Mouse (Mus musculus) spleen, adult 2 months (tissue): ENCODE measurements around the gene H2-Ab1.

Source experiments
- CTCF ChIP-seq: fragments of 200-500 bp; IDR thresholded peaks from 2 replicates; pipeline ENCODE4 v1.5.1; 2011; ENCODE audit warnings: mild to moderate bottlenecking, inconsistent platforms; ENCODE audit not compliant: insufficient read depth, insufficient read length, insufficient replicate concordance; ENCODE audit errors: extremely low read depth
- POLR2A ChIP-seq: fragments of 200-500 bp; IDR thresholded peaks from 2 replicates; pipeline ENCODE4 v1.6.1; 2011; ENCODE audit warnings: low read depth, low read length, inconsistent platforms

DNA sequence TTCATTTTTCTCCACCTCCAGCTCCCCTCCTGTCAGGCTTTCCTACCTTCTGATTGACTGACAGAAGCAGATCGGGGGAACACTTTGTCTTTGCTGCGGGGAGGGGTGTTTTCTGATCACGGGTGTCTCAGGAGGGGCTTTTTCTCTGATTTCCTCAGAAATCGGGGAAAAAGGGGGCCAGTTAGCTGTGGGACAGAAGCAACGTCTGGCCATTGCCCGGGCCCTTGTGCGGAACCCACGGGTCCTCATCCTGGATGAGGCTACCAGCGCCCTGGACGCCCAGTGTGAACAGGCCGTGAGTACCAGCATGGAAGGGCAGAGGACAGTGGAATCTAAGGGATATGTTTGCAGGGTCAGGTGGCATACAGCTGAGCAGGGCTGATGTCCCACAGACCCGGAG is 42.3 kb upstream of the H2-Ab1 start:
- TF ChIP-seq POLR2A (no peak), CTCF (no peak)
